Mouse (Mus musculus) cerebellum, postnatal 25 days (tissue): Measurements from ENCODE around the gene Cntnap5a.
"Not testable (repeated sequence)": the region's sequence is repeated elsewhere in the genome, so short reads cannot be mapped to it uniquely, and the experiment has no call there.

ENCODE experiments used
- DNase-seq, 2 experiments: peaks; one replicate each; pipeline ENCODE4 v3.0.0; 2021; ENCODE audit warnings: mixed read lengths in 2 of 2

Gene Cntnap5a

GRCm38 (mm10) chr1:116107010-116107723 lies 422.6 kb downstream of the Cntnap5a start:
- no peak for DNase-seq

- no peak for DNase-seq
Measured at GRCm38 (mm10) chr1:116107724-116108058, 423.1 kb downstream of the Cntnap5a start.

GRCm38 (mm10) chr1:116108381-116108780 lies 423.8 kb downstream of the Cntnap5a start:
- no peak for DNase-seq

GRCm38 (mm10) chr1:116125767-116126166 lies 441.2 kb downstream of the Cntnap5a start:
- no peak for DNase-seq

GRCm38 (mm10) chr1:116127085-116127484 lies 442.5 kb downstream of the Cntnap5a start:
- no peak for DNase-seq

GRCm38 (mm10) chr1:116128450-116129246 lies 444.1 kb downstream of the Cntnap5a start:
- no peak for DNase-seq

GRCm38 (mm10) chr1:116132471-116132870 lies 447.9 kb downstream of the Cntnap5a start:
- DNase-seq = no peak

- no peak for DNase-seq
Measured at GRCm38 (mm10) chr1:116149764-116150369, 465.3 kb downstream of the Cntnap5a start.

GRCm38 (mm10) chr1:116184471-116184870 lies 499.9 kb downstream of the Cntnap5a start:
- no peak for DNase-seq

GRCm38 (mm10) chr1:116188142-116188541 lies 503.6 kb downstream of the Cntnap5a start:
- not testable (repeated sequence) for DNase-seq

GRCm38 (mm10) chr1:116192299-116192698 lies 507.7 kb downstream of the Cntnap5a start:
- no peak for DNase-seq

GRCm38 (mm10) chr1:116216883-116217282 lies 532.3 kb downstream of the Cntnap5a start:
- DNase-seq = no peak

- DNase-seq = no peak
Measured at GRCm38 (mm10) chr1:116240538-116240937, 556.0 kb downstream of the Cntnap5a start.

- DNase-seq = no peak
Measured at GRCm38 (mm10) chr1:116243856-116244255, 559.3 kb downstream of the Cntnap5a start.

GRCm38 (mm10) chr1:116281144-116281543 lies 596.6 kb downstream of the Cntnap5a start:
- DNase-seq = no peak

- DNase-seq = no peak
Measured at GRCm38 (mm10) chr1:116283968-116284367, 599.4 kb downstream of the Cntnap5a start.

GRCm38 (mm10) chr1:116306555-116306954 lies 622.0 kb downstream of the Cntnap5a start:
- peak in 1 of 2 experiments; percentile 15 for DNase-seq

GRCm38 (mm10) chr1:116311512-116311911 lies 627.0 kb downstream of the Cntnap5a start:
- no peak for DNase-seq

- peak; percentile 5 to 25 for DNase-seq
Measured at GRCm38 (mm10) chr1:116313269-116313668, 628.7 kb downstream of the Cntnap5a start.

GRCm38 (mm10) chr1:116324505-116324904 lies 639.9 kb downstream of the Cntnap5a start:
- no peak for DNase-seq

- DNase-seq = no peak
Measured at GRCm38 (mm10) chr1:116353669-116354068, 669.1 kb downstream of the Cntnap5a start.

- DNase-seq = no peak
Measured at GRCm38 (mm10) chr1:116365606-116366005, 681.0 kb downstream of the Cntnap5a start.

GRCm38 (mm10) chr1:116366171-116366570 lies 681.6 kb downstream of the Cntnap5a start:
- no peak for DNase-seq

- no peak for DNase-seq
Measured at GRCm38 (mm10) chr1:116366806-116367205, 682.2 kb downstream of the Cntnap5a start.
